Mouse (Mus musculus): ENCODE results near the gene Itih4.

Gene Itih4

DNA sequence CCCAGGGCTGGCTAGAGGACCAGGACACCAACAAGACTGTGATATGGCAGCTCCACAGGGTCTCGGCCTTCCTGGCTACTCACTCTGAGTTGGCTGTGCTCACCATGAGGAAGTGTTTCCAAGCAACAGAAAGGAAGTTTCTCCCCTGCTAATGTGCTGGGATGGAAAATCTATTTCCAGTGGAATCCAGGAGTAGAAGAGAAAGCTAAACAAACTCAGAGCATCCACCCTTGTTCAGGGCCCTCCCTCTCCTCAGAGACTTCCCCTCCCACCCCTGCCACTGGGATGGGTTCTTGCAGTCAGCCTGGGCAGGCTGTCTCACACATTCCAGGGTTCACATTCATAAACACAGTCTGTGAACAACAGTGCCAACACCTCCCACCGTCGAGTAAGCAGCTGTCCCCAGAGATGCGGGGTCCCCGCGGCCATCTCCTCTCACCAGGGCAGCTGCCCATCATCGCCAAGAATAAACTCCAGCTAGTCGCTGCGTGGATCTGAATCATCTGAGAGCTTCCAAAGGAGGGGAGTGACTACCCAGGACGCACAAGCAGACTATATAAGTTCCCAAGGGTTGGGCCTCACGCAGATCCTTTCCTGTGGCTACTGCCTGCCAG is 7.2 kb upstream of the Itih4 start, which contains the start of gene Mustn1:
Gene Mustn1, plus strand, starts transcription at position 243 of the 614 bp plus-strand sequence.
- DNase-seq (ENCODE audit: low read depth in 1 of 2, low spot score in 2 of 2), result no peak

DNA sequence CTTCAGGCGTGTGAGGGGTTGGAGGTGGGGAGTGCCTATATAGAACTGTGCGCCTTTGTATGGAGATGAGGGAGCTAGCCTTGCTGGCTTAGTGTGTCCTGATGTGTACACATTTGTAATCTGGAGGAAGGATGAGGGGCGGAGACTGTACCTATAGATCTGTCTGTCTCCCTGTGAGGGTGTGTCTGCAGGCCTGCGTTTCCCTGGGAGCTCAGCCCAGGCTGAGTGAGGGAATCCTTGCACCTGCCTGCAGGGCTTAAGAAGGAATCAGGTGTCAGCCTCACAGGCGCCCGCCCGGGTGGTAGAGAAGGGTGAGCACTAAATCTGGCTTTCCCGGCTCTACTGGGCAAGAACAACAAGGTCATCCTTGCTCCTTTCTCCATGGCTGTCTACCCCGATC is 6.5 kb upstream of the Itih4 start:
- DNase-seq (ENCODE audit: low read depth in 1 of 2, low spot score in 2 of 2), result no peak

- no peak for DNase-seq (ENCODE audit: low read depth in 1 of 2, low spot score in 2 of 2)
These were observed 6.0 kb upstream of the Itih4 start for GRCm38 (mm10) chr14:30880251-30880650.

DNA sequence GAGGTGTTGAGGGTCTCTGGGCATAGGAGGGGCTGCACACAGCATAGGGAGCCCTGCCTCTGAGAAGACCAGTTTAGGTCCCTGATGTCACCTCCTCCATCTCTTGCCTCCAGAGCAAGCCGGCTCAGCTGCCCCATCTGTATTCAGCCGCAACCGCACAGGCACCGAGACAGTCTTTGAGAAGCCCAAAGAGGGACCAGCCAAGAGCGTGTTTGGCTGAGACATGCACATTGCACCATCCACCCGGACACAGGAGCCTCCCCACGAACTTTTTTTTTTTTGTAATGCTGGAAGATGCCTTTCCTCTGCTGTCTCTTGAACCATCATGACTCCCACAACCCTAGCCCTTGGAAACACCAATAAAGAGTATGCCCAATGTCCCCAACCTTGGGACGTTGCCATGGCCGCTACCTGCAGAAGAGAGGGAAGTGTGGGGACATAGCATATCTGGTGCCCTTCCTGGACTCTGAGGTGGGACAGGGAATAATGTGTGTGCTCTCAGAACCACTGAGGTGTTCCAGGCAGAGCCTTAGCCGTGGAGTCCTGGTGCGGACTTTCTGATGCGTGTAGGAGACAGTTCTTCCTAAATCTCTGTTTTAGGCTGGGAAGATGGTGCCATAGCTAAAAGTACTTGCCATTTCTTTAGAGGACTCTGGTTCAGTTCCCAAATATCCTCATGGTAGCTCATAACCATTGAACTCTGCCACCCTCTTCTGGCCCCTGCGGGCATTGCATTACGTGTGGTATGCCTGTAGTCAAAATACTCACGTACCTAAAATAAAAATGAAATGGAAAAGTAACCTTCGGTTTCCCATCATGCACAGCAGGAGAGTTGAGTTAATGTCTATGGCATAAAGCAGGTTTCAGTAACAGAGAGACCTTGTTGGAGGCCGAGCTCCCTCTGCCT is 5.2 kb upstream of the Itih4 start:
- peak in 1 of 2 experiments; percentile 16 for DNase-seq (ENCODE audit: low read depth in 1 of 2, low spot score in 2 of 2)

GRCm38 (mm10) chr14:30881718-30882108 is 4.6 kb upstream of the Itih4 start:
- no peak for DNase-seq (ENCODE audit: low read depth in 1 of 2, low spot score in 2 of 2)

GRCm38 (mm10) chr14:30885298-30885697 is 978 bp upstream of the Itih4 start:
- no peak for DNase-seq (ENCODE audit: low read depth in 1 of 2, low spot score in 2 of 2)

DNA sequence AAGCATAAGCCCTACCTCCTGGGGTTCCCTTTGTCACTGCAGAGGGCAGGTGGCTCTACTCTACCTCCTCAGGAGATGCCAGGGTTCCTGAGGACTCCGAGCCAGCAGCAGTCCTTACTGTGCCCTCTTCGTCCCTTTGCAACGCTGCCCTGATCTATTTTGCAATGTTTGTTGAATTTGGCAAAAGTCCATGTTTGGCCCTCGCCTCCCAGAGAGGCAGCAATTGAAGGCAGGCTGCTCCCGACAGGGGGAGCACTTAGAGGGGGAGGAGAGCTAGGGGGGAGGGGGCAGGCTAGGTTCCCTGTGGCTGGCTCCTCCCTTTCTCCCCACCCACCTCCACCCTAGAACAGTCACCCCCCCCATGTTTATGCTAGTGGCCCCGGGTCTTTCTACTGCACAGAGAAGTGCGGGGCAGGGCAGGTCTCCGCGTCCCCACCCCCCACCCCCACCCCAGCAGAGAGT is 2.0 kb downstream of the Itih4 start:
- no peak for DNase-seq (ENCODE audit: low read depth in 1 of 2, low spot score in 2 of 2)

DNA sequence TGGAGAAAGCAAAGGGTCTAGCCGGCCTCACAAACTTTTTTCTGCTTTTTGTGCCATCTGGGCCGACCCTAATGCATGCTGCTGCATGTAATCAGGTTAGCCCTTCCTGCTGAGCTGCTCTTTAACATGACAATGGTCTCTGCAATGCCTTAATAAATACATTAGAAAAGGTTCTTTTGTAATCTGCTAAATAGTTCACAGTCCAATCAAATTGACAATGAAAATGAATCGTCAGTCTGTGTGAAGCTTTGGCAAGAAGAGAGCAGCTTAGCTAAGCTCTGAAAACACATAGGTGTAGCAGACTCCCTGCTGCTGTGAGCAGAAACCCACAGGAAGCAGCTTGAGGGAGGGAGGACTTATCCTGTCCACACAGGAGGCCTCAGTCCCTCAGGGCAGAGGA is 13.7 kb downstream of the Itih4 start:
- DNase-seq (ENCODE audit: low read depth in 1 of 2, low spot score in 2 of 2), result no peak

DNA sequence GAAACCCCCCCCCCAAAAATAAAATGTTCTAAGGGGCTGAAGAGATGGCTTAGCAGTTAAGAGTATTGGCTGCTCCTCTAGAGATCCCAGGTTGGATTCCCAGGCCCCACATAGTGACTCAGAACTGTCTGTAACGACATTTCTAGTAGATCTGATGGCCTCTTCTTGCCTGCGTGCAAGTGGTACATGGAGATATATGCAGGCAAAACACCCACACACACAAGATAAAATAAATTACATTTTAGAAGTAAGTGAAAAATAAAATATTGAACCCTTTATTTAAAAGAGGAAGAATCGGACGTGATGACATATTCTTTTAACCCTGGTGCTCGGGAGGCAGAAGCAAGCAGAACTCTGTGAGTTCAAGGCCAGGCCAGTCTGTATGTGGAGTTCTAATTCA is 16.4 kb downstream of the Itih4 start:
- DNase-seq (ENCODE audit: low read depth in 1 of 2, low spot score in 2 of 2), result no peak

- no peak for DNase-seq (ENCODE audit: low read depth in 1 of 2, low spot score in 2 of 2)
These were observed 16.8 kb downstream of the Itih4 start for GRCm38 (mm10) chr14:30903036-30903435.

DNA sequence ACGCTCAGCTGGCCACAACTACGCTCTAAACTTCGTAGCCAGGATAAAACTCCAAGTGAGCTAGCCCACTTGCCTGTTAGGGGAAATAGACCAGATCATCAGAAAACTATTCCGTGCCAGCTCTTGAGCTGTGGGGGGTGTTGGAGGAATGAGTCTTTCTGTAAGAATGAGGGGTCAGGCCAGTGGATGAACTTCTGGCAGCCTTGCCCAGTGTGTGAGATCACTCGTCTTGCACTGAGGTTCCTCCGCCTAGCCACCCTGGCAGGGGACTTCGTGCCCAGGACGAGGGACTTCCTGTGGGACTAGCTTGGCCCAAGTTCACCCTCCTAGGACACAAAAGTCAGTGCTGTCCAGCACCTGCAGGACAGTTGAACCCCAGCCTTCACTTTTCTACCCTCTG is 18.0 kb downstream of the Itih4 start:
- no peak for DNase-seq (ENCODE audit: low read depth in 1 of 2, low spot score in 2 of 2)

- DNase-seq (ENCODE audit: low read depth in 1 of 2, low spot score in 2 of 2), result no peak
These were observed 19.7 kb downstream of the Itih4 start for GRCm38 (mm10) chr14:30906001-30906400.

- DNase-seq (ENCODE audit: low read depth in 1 of 2, low spot score in 2 of 2), result peak; percentile 48 to 52
These were observed 21.6 kb downstream of the Itih4 start for GRCm38 (mm10) chr14:30907814-30908265.

GRCm38 (mm10) chr14:30911141-30911540 is 24.9 kb downstream of the Itih4 start:
- no peak for DNase-seq (ENCODE audit: low read depth in 1 of 2, low spot score in 2 of 2)

DNA sequence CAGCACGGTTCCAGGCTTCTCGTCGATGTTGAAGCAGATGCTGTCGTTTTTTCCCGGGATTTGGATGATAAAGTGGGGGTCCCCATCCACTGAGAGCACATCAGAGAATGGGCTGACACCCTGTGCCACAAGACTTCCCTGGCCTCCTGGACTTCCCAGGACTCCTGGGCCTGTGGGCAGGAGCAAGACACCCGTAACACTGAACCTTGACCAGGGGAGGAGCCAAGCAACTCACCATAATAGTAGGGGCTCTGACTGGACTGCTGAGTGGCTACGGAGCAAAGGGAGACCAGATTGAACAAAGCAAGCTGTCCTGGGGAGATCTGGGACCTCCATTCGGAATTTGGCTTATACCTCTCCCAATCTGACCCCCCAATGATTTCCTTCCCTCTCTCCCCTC is 26.4 kb downstream of the Itih4 start:
- no peak for DNase-seq (ENCODE audit: low read depth in 1 of 2, low spot score in 2 of 2)

DNA sequence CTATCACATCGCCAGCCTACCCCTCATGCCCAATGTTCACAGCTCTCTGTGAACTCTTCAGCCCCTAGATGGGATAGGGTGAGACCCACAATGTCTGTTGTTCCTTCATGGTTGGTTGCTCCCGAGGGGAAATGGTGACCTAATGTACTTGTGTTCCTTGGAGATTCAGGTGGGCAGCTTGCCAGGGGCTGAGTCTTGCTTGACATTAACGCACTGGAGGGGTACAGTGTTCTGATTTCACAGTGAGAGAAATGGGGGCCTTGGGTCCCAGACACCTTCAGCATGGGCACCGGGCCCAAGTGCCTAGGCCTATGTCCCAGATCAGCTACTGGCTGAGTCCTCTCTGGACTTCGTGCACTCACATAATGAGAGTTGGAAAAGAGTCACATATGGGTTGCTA is 27.1 kb downstream of the Itih4 start:
- no peak for DNase-seq (ENCODE audit: low read depth in 1 of 2, low spot score in 2 of 2)

DNA sequence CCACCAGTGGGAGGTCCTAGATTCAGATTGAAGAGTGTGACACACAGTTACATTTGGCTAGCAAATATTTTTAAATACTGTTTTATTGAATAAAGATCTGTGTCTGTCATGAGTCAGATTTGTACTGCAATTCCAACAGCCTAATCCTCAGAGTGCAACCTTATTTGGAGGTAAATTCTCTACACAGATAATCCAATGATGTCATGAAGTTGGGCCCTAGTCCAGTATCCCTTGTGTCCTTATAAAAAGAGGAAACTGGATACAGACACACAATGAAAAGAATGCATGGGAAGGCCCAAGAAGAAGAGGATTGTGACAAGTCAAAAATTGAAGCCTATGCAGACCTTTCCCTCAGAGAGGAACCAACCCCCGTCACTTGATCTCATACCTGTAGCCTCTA is 30.2 kb downstream of the Itih4 start:
- DNase-seq (ENCODE audit: low read depth in 1 of 2, low spot score in 2 of 2), result no peak

DNA sequence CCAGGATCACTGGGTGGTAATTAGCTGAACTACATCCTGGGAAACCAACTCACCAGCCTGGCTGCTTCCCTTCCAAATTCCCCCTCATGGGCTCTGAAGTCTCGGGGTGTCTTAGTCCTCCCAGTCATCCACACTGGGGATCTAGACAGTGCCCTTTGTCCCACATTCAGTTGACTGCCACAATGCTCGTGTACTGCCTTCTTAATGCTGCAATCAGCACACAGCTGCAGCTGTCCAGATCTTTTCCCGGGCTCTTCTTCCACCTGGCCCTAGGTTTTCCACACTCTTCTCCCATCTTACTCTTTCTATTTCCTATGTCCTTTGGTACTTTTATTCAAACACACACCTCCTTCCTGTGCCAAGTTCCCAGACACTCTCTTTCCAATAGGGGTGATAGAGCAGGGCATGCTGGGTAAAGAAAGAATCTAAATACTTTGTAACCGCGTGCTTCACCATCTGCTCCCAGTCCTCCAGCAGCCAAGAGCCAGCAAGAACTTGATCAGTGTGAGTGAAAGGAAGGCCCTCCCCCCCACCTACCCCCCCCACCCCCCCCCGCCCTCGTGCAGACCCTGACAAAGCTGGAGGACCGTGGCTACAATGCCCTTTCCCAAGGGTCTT is 35.9 kb downstream of the Itih4 start:
- no peak for DNase-seq (ENCODE audit: low read depth in 1 of 2, low spot score in 2 of 2)

GRCm38 (mm10) chr14:30923375-30924105 is 37.3 kb downstream of the Itih4 start, which contains the start of gene Itih3:
Itih3 (minus strand) TSS chr14:30923760.
- no peak for DNase-seq (ENCODE audit: low read depth in 1 of 2, low spot score in 2 of 2)

GRCm38 (mm10) chr14:30925492-30925891 is 39.2 kb downstream of the Itih4 start:
- DNase-seq (ENCODE audit: low read depth in 1 of 2, low spot score in 2 of 2), result no peak

DNA sequence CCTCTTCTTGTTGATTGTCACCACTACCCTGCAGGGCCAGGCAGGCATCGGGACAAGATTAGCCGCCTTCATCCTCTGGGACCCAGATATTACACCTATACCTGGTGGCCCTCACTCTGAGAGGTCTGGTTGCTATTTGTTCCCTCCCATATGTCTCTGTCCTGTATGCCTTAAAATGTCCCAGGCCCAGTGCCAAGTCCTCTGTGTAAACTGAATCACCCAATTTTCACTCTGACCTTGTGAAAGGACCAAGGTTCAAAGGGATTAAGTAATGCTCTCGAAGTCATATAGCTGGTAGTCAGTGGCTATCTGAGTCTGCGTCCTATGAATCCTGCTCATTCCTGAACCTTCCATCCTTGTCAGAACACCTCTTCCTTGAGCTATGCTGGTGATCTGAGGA is 44.1 kb downstream of the Itih4 start:
- no peak for DNase-seq (ENCODE audit: low read depth in 1 of 2, low spot score in 2 of 2)

All from monocyte, adult 2 months (primary cell).